ENCODE assay signal across 9 mouse cellular contexts in genomic region chr5:35973800-35974199, GRCm38 (mm10).
DNase-seq lines count a peak whose midpoint lies in the region; ATAC-seq and TF ChIP-seq lines count a peak whose summit lies in the region.
"Had no signal": no experiment of that assay in that cellular context is flagged by ENCODE, and none has a peak within 500 bp of the region (broad histone marks: within the 10 kb centered on the region; RNA-seq: fewer than 3 reads in every experiment).

No protein-coding gene starts in this region.

- H3K27me3 ChIP-seq in midbrain, embryonic 11.5 days (ENCODE audit: control insufficient read depth, insufficient read depth, low read length), result no peaks in the 10 kb centered on the region
- no peaks in the 10 kb centered on the region for H3K27me3 ChIP-seq in midbrain, embryonic 14.5 days (ENCODE audit: control insufficient read depth, insufficient read depth, low read length)
- H3K27me3 ChIP-seq in stomach, postnatal 0 days (ENCODE audit: control insufficient read depth, insufficient read depth, low read length), result no peaks in the 10 kb centered on the region
- H3K27me3 ChIP-seq: hindbrain, embryonic 15.5 days had no signal

- TF ChIP-seq POLR2A in embryonic fibroblast, embryonic 13.5 days (IDR thresholded peaks at IDR 0.05; ENCODE audit: low read depth, low read length), result no peak; the same call in 1 of the 2 replicates

- no peak for TF ChIP-seq EP300 in stomach, postnatal 0 days (optimal IDR thresholded peaks at IDR 0.05)

- no peak overlapping the region for H3K4me3 ChIP-seq in midbrain, embryonic 11.5 days (ENCODE audit: low read depth, low read length)
- H3K4me3 ChIP-seq in midbrain, embryonic 14.5 days (replicated peaks; ENCODE audit: low read depth, low read length), result no peak overlapping the region
- H3K4me3 ChIP-seq in embryonic fibroblast, embryonic 13.5 days (ENCODE audit: insufficient read depth, low read length), result no peak overlapping the region
- no peak overlapping the region for H3K4me3 ChIP-seq in stomach, postnatal 0 days (ENCODE audit: low read depth, low read length)
- H3K4me3 ChIP-seq: hindbrain, embryonic 15.5 days had no signal

- peak; percentile 44 for DNase-seq in midbrain, embryonic 11.5 days (ENCODE audit: low spot score, missing footprints)
- DNase-seq in midbrain, embryonic 14.5 days, result no peak
- peak; percentile 21 for DNase-seq in induced T-regulatory cell, adult 2 months (ENCODE audit: low read depth)
- peak; percentile 83 to 88 for DNase-seq in lung, adult 18-20 months
- DNase-seq in stomach, postnatal 0 days (ENCODE audit: low spot score), result peak; percentile 79
- no peak for DNase-seq in cerebellum, adult 11 months
- DNase-seq in cerebellum, postnatal 10 days, result no peak

- no peak overlapping the region for H3K9ac ChIP-seq in midbrain, embryonic 11.5 days (ENCODE audit: low read length)
- H3K9ac ChIP-seq in midbrain, embryonic 14.5 days (replicated peaks; ENCODE audit: low read length), result no peak overlapping the region
- no peak overlapping the region for H3K9ac ChIP-seq in stomach, postnatal 0 days (ENCODE audit: low read length)
- H3K9ac ChIP-seq: hindbrain, embryonic 15.5 days had no signal

- peaks cover 2% of the 10 kb centered on the region; the same call in 1 of the 2 replicates for H3K36me3 ChIP-seq in midbrain, embryonic 11.5 days (ENCODE audit: control insufficient read depth, insufficient read depth, low read length)
- H3K36me3 ChIP-seq in midbrain, embryonic 14.5 days (ENCODE audit: control insufficient read depth, insufficient read depth, low read length), result peaks cover 79% of the 10 kb centered on the region
- peaks cover 12% of the 10 kb centered on the region for H3K36me3 ChIP-seq in stomach, postnatal 0 days (ENCODE audit: control insufficient read depth, insufficient read depth, low read length)

- WGBS in midbrain, embryonic 11.5 days, result 88% methylated on average over 12 of the region's 12 CpGs
- WGBS in midbrain, embryonic 14.5 days, result 85% methylated on average over 12 of the region's 12 CpGs
- WGBS in stomach, postnatal 0 days, result 34% methylated on average over 12 of the region's 12 CpGs

- H3K4me1 ChIP-seq in midbrain, embryonic 11.5 days (ENCODE audit: control insufficient read depth, insufficient read depth, low read length), result peaks cover 10% of the 10 kb centered on the region; the same call in 1 of the 2 replicates
- H3K4me1 ChIP-seq in midbrain, embryonic 14.5 days (ENCODE audit: control insufficient read depth, insufficient read depth, low read length), result peaks cover 3% of the 10 kb centered on the region; the same call in 1 of the 2 replicates
- H3K4me1 ChIP-seq in embryonic fibroblast, embryonic 13.5 days (ENCODE audit: control insufficient read depth, insufficient read depth, low read length), result peaks cover 13% of the 10 kb centered on the region
- H3K4me1 ChIP-seq in stomach, postnatal 0 days (replicated peaks; ENCODE audit: control insufficient read depth, insufficient read depth), result peaks cover 2% of the 10 kb centered on the region; the same call in 1 of the 2 replicates

- no peak for TF ChIP-seq CTCF in embryonic fibroblast, embryonic 13.5 days (IDR thresholded peaks at IDR 0.05; ENCODE audit: borderline replicate concordance, insufficient read depth, low read length)
- TF ChIP-seq CTCF in stomach, postnatal 0 days (IDR thresholded peaks at IDR 0.05; ENCODE audit: low read depth), result no peak

- no peak for ATAC-seq in midbrain, embryonic 11.5 days (ENCODE audit: low FRiP score)
- no peak for ATAC-seq in midbrain, embryonic 14.5 days (ENCODE audit: low FRiP score, low TSS enrichment)
- peak; percentile 80 for ATAC-seq in stomach, postnatal 0 days (ENCODE audit: low FRiP score, low TSS enrichment)

- no peak overlapping the region for H3K4me2 ChIP-seq in midbrain, embryonic 11.5 days
- no peak overlapping the region for H3K4me2 ChIP-seq in midbrain, embryonic 14.5 days (ENCODE audit: low read length)
- H3K4me2 ChIP-seq in stomach, postnatal 0 days (replicated peaks; ENCODE audit: low read depth), result no peak overlapping the region
- H3K4me2 ChIP-seq: hindbrain, embryonic 15.5 days had no signal

- H3K27ac ChIP-seq in midbrain, embryonic 11.5 days (ENCODE audit: low read depth, low read length), result no peak overlapping the region
- no peak overlapping the region for H3K27ac ChIP-seq in midbrain, embryonic 14.5 days (replicated peaks; ENCODE audit: low read depth, low read length)
- peak overlapping the region; percentile 66 for H3K27ac ChIP-seq in embryonic fibroblast, embryonic 13.5 days (ENCODE audit: insufficient read depth, low read length)
- peak overlapping the region; percentile 71 for H3K27ac ChIP-seq in stomach, postnatal 0 days (replicated peaks)
- H3K27ac ChIP-seq: hindbrain, embryonic 15.5 days had no signal

- H3K9me3 ChIP-seq in midbrain, embryonic 11.5 days (ENCODE audit: control insufficient read depth, low read length), result no peaks in the 10 kb centered on the region
- no peaks in the 10 kb centered on the region for H3K9me3 ChIP-seq in midbrain, embryonic 14.5 days (ENCODE audit: control insufficient read depth, low read length)
- H3K9me3 ChIP-seq in stomach, postnatal 0 days (ENCODE audit: control insufficient read depth, low read length), result no peaks in the 10 kb centered on the region
- H3K9me3 ChIP-seq: hindbrain, embryonic 15.5 days had no signal

Comparison
In these comparisons a context has a peak if more than half of its experiments do, and no peak if none do; other contexts are left out.
1. DNase-seq: peak in midbrain, embryonic 11.5 days (single experiment), induced T-regulatory cell, adult 2 months (single experiment), lung, adult 18-20 months (2 of 2) and stomach, postnatal 0 days (single experiment); none in midbrain, embryonic 14.5 days (single experiment), cerebellum, adult 11 months (single experiment) and cerebellum, postnatal 10 days (0 of 2).
2. H3K27ac ChIP-seq: peak in embryonic fibroblast, embryonic 13.5 days (single experiment) and stomach, postnatal 0 days (single experiment); none in midbrain, embryonic 11.5 days (single experiment) and midbrain, embryonic 14.5 days (single experiment).